Mouse (Mus musculus): ENCODE measurements around the gene Zfp941. TPM values are rescaled to one million over a fixed set of nuclear protein-coding genes. Genes with fewer than 3 reads are reported as not detected.

The Zfp941 gene
- polyA plus RNA-seq (2014; fragmentation: Illumina TruSeq; extraction: RNeasy Lipid Tissue Mini Kit (QIAGEN cat#74804); ENCODE audit: low read depth, low replicate concordance), result 5.9 TPM

GRCm38 (mm10) chr7:140821653-140822329 lies at the start of gene Zfp941:
Zfp941 (minus strand) TSS chr7:140822178.

GRCm38 (mm10) chr7:140857550-140858505 lies 35.9 kb upstream of the Zfp941 start, which contains the start of gene Bet1l:
Bet1l (minus strand) TSS chr7:140857577.

GRCm38 (mm10) chr7:140856785-140857549 lies 35.0 kb upstream of the Zfp941 start, which contains the start of gene Ric8a:
Ric8a (plus strand) TSS chr7:140856957.

GRCm38 (mm10) chr7:140855860-140856784 lies 34.1 kb upstream of the Zfp941 start, which contains the start of gene Gm45785:
Gm45785 (minus strand) TSS chr7:140856331.

GRCm38 (mm10) chr7:140847755-140848580 lies 26.0 kb upstream of the Zfp941 start, which contains the start of gene Odf3:
Odf3 (plus strand) TSS chr7:140847805.

GRCm38 (mm10) chr7:140844905-140845665 lies 23.1 kb upstream of the Zfp941 start, which contains the start of gene Scgb1c1:
Scgb1c1 (plus strand) TSS chr7:140845547.

GRCm38 (mm10) chr7:140834968-140835757 lies 13.2 kb upstream of the Zfp941 start, which contains the start of gene Urah:
Urah (plus strand) TSS chr7:140835018.

GRCm38 (mm10) chr7:140787406-140788052 lies 34.4 kb downstream of the Zfp941 start, which contains the start of gene Syce1:
Syce1 (minus strand) TSS chr7:140787852.

GRCm38 (mm10) chr7:140763447-140764020 lies 58.4 kb downstream of the Zfp941 start, which contains the start of gene Cyp2e1:
Cyp2e1 (plus strand) TSS chr7:140763739.

Other genes starting within 250 kb of the Zfp941 start
- 0.69 TPM for gene Olfr46, start 220.9 kb downstream of the Zfp941 start, polyA plus RNA-seq (2014; fragmentation: Illumina TruSeq; extraction: RNeasy Lipid Tissue Mini Kit (QIAGEN cat#74804); ENCODE audit: low read depth, low replicate concordance)
- gene Olfr61, start 193.2 kb downstream of the Zfp941 start, polyA plus RNA-seq (2014; fragmentation: Illumina TruSeq; extraction: RNeasy Lipid Tissue Mini Kit (QIAGEN cat#74804); ENCODE audit: low read depth, low replicate concordance), result not detected
- not detected for gene Olfr53, start 175.7 kb downstream of the Zfp941 start, polyA plus RNA-seq (2014; fragmentation: Illumina TruSeq; extraction: RNeasy Lipid Tissue Mini Kit (QIAGEN cat#74804); ENCODE audit: low read depth, low replicate concordance)
- gene Olfr539, start 162.2 kb downstream of the Zfp941 start, polyA plus RNA-seq (2014; fragmentation: Illumina TruSeq; extraction: RNeasy Lipid Tissue Mini Kit (QIAGEN cat#74804); ENCODE audit: low read depth, low replicate concordance), result 0.08 TPM
- gene Olfr45, start 140.2 kb downstream of the Zfp941 start, polyA plus RNA-seq (2014; fragmentation: Illumina TruSeq; extraction: RNeasy Lipid Tissue Mini Kit (QIAGEN cat#74804); ENCODE audit: low read depth, low replicate concordance), result not detected
- gene Olfr541, start 124.9 kb downstream of the Zfp941 start, polyA plus RNA-seq (2014; fragmentation: Illumina TruSeq; extraction: RNeasy Lipid Tissue Mini Kit (QIAGEN cat#74804); ENCODE audit: low read depth, low replicate concordance), result not detected
- 1.8 TPM for gene Cyp2e1, start 58.4 kb downstream of the Zfp941 start, polyA plus RNA-seq (2014; fragmentation: Illumina TruSeq; extraction: RNeasy Lipid Tissue Mini Kit (QIAGEN cat#74804); ENCODE audit: low read depth, low replicate concordance)
- 395 TPM for gene Syce1, start 34.3 kb downstream of the Zfp941 start, polyA plus RNA-seq (2014; fragmentation: Illumina TruSeq; extraction: RNeasy Lipid Tissue Mini Kit (QIAGEN cat#74804); ENCODE audit: low read depth, low replicate concordance)
- gene Urah, start 12.8 kb upstream of the Zfp941 start, polyA plus RNA-seq (2014; fragmentation: Illumina TruSeq; extraction: RNeasy Lipid Tissue Mini Kit (QIAGEN cat#74804); ENCODE audit: low read depth, low replicate concordance), result not detected
- not detected for gene Scgb1c1, start 23.4 kb upstream of the Zfp941 start, polyA plus RNA-seq (2014; fragmentation: Illumina TruSeq; extraction: RNeasy Lipid Tissue Mini Kit (QIAGEN cat#74804); ENCODE audit: low read depth, low replicate concordance)
- 8.1 TPM for gene Odf3, start 25.6 kb upstream of the Zfp941 start, polyA plus RNA-seq (2014; fragmentation: Illumina TruSeq; extraction: RNeasy Lipid Tissue Mini Kit (QIAGEN cat#74804); ENCODE audit: low read depth, low replicate concordance)
- gene Gm45785, start 34.2 kb upstream of the Zfp941 start, polyA plus RNA-seq (2014; fragmentation: Illumina TruSeq; extraction: RNeasy Lipid Tissue Mini Kit (QIAGEN cat#74804); ENCODE audit: low read depth, low replicate concordance), result not detected
- gene Ric8a, start 34.8 kb upstream of the Zfp941 start, polyA plus RNA-seq (2014; fragmentation: Illumina TruSeq; extraction: RNeasy Lipid Tissue Mini Kit (QIAGEN cat#74804); ENCODE audit: low read depth, low replicate concordance), result 2.5 TPM
- 4.3 TPM for gene Bet1l, start 35.4 kb upstream of the Zfp941 start, polyA plus RNA-seq (2014; fragmentation: Illumina TruSeq; extraction: RNeasy Lipid Tissue Mini Kit (QIAGEN cat#74804); ENCODE audit: low read depth, low replicate concordance)
- 142 TPM for gene Psmd13, start 59.8 kb upstream of the Zfp941 start, polyA plus RNA-seq (2014; fragmentation: Illumina TruSeq; extraction: RNeasy Lipid Tissue Mini Kit (QIAGEN cat#74804); ENCODE audit: low read depth, low replicate concordance)
- gene Sirt3, start 60.1 kb upstream of the Zfp941 start, polyA plus RNA-seq (2014; fragmentation: Illumina TruSeq; extraction: RNeasy Lipid Tissue Mini Kit (QIAGEN cat#74804); ENCODE audit: low read depth, low replicate concordance), result 9.5 TPM
- not detected for gene Cox8b, start 78.3 kb upstream of the Zfp941 start, polyA plus RNA-seq (2014; fragmentation: Illumina TruSeq; extraction: RNeasy Lipid Tissue Mini Kit (QIAGEN cat#74804); ENCODE audit: low read depth, low replicate concordance)
- gene Nlrp6, start 98.7 kb upstream of the Zfp941 start, polyA plus RNA-seq (2014; fragmentation: Illumina TruSeq; extraction: RNeasy Lipid Tissue Mini Kit (QIAGEN cat#74804); ENCODE audit: low read depth, low replicate concordance), result not detected
- gene Pgghg, start 119.2 kb upstream of the Zfp941 start, polyA plus RNA-seq (2014; fragmentation: Illumina TruSeq; extraction: RNeasy Lipid Tissue Mini Kit (QIAGEN cat#74804); ENCODE audit: low read depth, low replicate concordance), result 0.11 TPM
- gene Ifitm5, start 128.1 kb upstream of the Zfp941 start, polyA plus RNA-seq (2014; fragmentation: Illumina TruSeq; extraction: RNeasy Lipid Tissue Mini Kit (QIAGEN cat#74804); ENCODE audit: low read depth, low replicate concordance), result not detected
- gene Gm45717, start 133.8 kb upstream of the Zfp941 start, polyA plus RNA-seq (2014; fragmentation: Illumina TruSeq; extraction: RNeasy Lipid Tissue Mini Kit (QIAGEN cat#74804); ENCODE audit: low read depth, low replicate concordance), result not detected
- gene Ifitm2, start 133.8 kb upstream of the Zfp941 start, polyA plus RNA-seq (2014; fragmentation: Illumina TruSeq; extraction: RNeasy Lipid Tissue Mini Kit (QIAGEN cat#74804); ENCODE audit: low read depth, low replicate concordance), result 4.3 TPM
- gene Ifitm1, start 145.0 kb upstream of the Zfp941 start, polyA plus RNA-seq (2014; fragmentation: Illumina TruSeq; extraction: RNeasy Lipid Tissue Mini Kit (QIAGEN cat#74804); ENCODE audit: low read depth, low replicate concordance), result not detected
- gene Ifitm3, start 188.6 kb upstream of the Zfp941 start, polyA plus RNA-seq (2014; fragmentation: Illumina TruSeq; extraction: RNeasy Lipid Tissue Mini Kit (QIAGEN cat#74804); ENCODE audit: low read depth, low replicate concordance), result 1.7 TPM
- gene Ifitm6, start 195.7 kb upstream of the Zfp941 start, polyA plus RNA-seq (2014; fragmentation: Illumina TruSeq; extraction: RNeasy Lipid Tissue Mini Kit (QIAGEN cat#74804); ENCODE audit: low read depth, low replicate concordance), result not detected
- not detected for gene Gm17387, start 207.0 kb upstream of the Zfp941 start, polyA plus RNA-seq (2014; fragmentation: Illumina TruSeq; extraction: RNeasy Lipid Tissue Mini Kit (QIAGEN cat#74804); ENCODE audit: low read depth, low replicate concordance)
- gene B4galnt4, start 238.9 kb upstream of the Zfp941 start, polyA plus RNA-seq (2014; fragmentation: Illumina TruSeq; extraction: RNeasy Lipid Tissue Mini Kit (QIAGEN cat#74804); ENCODE audit: low read depth, low replicate concordance), result 1.2 TPM